Mouse (Mus musculus): ENCODE measurements around the gene Ppil6. TPM values are rescaled to one million over a fixed set of nuclear protein-coding genes. Genes with fewer than 3 reads are reported as not detected.

Gene Ppil6
- polyA plus RNA-seq (2015; fragmentation: Nextera tagmentation; extraction: Ambion mirVana), result 1.2 and 1.4 TPM in 2 replicates

DNA sequence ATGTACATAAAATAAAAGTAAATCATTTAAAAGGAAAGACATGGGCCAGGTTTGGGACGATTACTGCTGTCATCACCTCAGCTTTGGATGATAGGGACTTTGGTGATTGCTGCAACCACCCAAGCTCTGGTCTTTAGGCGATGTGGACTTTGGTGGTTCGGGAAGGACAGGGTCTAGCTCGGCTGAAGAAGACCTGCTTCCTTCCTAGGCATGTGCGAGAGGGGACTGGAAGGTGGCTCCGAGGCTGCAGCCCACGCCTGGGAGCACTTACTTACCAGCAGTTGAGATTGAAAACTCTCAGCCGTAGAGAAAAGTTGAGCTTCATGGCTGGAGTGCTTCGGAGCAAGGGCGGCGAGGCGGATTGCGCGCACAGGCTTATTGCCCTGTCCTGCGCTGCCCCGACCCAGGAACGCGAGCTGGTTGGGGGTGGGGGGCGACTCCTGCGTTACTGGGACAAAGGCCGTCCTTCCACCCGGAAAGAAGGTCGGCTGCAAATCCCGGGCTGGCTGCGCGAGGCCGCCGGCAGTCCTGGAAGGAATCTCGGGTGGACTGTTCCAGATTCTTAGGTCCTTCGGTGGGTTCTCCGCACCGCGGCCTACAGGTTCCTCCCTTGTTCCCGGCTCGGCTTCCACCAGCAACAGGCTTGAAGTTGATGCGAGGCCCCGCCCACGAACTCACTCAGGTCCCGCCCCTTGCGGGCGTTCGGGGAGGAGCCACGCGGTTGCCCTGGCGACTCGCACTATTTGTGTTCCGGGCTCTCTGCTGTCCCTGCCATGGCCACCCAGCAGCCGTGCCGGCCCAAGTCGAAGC, at the start of gene Ppil6, which contains the start of gene Smpd2:
Gene Ppil6 (plus strand): TSS at position 732 of the 810 bp plus-strand sequence.
Gene Smpd2 (minus strand): TSS at position 662 of the 810 bp plus-strand sequence.
- peak; percentile 91 for DNase-seq (ENCODE audit: low spot score)

DNA sequence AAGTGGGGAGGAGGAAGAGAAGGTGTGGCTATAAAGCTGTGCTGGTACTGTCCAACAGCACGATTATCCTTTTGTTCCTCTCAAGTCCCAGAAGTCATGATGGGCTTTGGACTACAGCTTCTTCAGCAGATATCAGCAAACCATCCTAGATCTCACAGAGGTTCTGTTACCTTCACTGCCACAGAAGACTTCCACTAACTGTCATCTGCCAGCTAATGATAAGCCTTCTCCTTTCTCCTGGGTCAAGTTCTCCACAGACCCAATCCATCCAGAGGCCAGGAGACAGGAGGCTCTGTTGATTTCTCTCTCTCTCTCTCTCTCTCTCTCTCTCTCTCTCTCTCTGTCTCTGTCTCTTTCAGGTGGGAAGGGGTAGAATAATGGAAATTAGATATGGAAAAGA, 42.0 kb upstream of the Ppil6 start:
- no peak for DNase-seq (ENCODE audit: low spot score)

DNA sequence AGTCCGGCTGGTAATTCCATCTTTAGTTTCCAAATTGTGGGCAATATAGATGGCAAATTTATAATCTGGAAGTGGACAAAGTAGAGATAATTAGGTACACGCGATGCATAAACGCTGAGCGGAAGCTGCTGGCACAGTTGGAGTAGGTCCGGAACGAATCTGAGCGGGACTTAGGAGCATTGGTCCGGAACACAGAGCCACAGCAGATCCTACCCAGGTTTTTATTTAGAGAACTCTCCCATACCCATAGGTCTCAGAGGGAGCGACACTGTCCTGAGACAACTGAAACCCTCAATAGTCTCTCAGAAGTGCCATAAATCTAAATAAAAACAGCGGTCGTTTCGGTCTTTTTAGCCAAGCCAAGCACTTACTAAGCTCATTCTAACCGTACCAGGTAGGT, 40.6 kb upstream of the Ppil6 start:
- no peak for DNase-seq (ENCODE audit: low spot score)

DNA sequence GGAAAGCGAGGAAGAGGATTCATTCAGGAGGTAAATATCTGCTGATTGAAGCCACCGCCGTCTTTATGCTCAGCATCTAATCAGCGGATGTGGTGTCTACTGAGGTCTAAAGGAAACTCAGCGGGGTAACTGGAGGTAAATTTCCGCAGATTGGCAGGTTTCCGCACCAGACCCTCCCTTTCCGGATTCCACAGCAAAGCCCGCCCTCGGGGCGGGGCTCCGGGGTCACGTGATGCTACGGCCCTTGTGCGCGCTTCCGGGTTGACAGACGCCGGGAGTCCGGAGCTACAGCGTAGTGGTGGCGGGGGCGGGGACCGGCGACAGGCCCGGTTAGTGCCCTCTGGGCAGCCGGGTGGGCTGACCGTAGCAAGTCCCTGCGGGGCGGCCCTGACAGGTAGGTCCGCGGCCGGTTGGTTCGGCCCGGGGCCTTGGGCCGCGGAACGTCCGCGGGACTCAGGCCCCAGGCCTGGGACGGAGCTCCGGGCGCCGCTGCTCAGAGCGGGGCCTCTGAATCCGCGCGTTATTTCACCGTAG, 40.0 kb upstream of the Ppil6 start, which contains the start of gene Zbtb24:
Gene Zbtb24 (plus strand): TSS at position 247 of the 534 bp plus-strand sequence.
- peak; percentile 99 for DNase-seq (ENCODE audit: low spot score)

GRCm38 (mm10) chr10:41450780-41451522, 39.3 kb upstream of the Ppil6 start:
- peak; percentile 5 for DNase-seq (ENCODE audit: low spot score)

GRCm38 (mm10) chr10:41451656-41452055, 38.6 kb upstream of the Ppil6 start:
- no peak for DNase-seq (ENCODE audit: low spot score)

DNA sequence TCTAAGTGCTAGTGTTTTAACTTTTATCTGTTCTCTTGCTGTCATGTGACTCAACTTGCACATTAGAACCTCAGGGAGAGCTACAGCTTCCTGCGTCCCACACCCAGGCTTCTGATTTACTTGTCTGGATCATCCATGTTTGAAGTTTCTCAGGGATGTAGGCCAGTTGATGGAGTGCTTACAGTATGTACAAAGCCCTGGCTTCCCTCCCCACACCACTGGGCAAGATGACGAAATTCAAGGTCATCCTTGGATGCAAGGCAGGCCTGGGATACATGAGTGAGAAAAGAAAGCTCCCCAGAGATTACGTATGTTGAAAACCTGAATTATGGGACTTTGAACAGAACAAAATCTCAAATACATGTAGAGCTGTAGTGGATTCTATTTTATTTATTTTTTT, 37.4 kb upstream of the Ppil6 start:
- DNase-seq (ENCODE audit: low spot score), result no peak

DNA sequence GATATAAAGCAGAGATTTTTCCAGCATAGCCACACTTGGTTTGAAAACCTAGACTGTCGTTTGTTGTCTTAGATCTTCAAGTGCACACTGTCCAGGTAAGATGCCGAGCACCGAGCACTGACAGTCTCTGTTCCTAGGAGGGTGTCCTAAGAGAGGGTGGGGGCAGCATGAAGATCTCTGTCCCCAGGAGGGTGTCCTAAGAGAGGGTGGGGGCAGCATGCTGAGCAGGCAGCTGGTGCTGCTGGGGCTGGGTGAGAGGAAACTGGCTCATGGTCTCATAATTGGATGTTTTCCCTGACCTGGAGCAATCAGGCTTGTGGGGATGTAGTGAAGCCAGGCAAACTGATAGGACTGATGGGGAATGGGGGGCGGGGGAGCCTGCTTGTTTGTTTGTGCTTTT, 30.2 kb upstream of the Ppil6 start:
- DNase-seq (ENCODE audit: low spot score), result no peak

DNA sequence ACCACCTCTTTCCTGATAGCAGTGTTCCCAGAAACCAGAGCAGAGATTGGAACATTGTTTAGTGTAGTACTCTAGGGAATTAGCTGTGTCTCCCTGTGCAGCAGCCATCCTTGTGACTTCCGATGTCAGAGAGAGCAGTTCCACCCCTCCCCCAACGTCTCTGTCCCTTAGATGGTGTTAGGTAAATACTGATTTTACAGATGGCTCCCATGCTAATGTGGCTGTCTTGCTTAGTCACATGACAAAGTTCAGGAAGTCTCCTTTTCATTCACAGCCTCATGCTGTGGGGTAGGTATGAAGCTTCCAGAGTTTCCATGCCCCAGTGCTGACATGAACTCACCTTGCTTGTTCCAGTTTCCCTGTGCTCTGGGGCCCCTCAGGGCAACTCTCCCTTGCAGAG, 29.7 kb upstream of the Ppil6 start:
- DNase-seq (ENCODE audit: low spot score), result no peak

DNA sequence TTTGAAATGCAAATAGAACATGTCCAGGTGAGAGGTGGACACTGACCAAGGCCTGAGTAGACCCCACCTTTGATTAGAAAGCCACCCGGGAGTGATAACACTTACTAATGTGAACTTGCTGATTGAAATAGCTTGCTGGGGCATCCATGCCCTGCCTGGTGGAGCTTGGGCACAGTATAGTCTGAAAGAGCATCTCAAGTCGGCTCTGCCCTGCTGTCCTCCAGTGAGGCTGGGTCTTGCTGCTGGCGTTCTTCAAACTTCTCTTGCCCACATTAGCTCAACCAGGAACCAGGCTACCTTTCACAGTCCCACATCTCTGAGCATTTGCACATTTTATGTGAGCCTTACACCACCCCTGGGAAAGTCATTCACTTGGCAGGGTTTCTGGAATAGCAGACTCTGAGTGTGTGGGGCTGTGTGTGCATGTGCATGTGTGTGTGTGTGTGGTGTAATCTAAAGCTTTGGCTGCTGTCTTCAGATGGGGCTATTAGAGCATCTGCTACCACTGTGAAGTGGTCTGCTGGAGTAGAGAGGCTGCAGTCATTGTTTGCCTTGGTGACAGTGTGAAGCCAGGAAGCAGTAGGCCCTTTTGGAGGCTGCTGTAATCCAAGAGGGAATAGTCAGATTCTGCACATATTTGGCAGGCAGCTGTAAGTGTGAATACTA, 29.0 kb upstream of the Ppil6 start:
- no peak for DNase-seq (ENCODE audit: low spot score)

DNA sequence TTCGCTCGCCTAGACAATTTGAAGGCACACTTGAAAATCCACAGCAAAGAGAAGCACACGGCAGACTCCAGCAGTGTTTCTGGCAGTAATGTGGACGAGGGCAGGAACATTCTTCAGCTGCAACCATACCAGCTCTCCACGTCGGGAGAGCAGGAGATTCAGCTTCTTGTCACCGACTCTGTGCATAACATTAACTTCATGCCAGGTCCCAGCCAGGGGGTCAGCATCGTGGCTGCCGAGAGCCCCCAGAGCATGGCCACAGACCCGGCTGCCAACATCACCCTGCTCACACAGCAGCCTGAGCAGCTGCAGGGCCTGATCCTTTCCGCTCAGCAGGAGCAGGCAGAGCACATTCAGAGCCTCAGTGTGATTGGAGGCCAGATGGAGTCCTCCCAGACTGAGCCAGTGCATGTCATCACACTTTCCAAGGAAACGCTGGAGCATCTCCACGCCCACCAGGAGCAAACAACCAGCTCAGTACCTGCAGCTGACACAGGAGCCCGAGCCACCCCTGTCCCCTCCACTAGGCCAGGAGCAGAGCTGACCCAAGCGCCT, 25.8 kb upstream of the Ppil6 start:
- no peak for DNase-seq (ENCODE audit: low spot score)

GRCm38 (mm10) chr10:41467325-41467724, 22.9 kb upstream of the Ppil6 start:
- DNase-seq (ENCODE audit: low spot score), result no peak

DNA sequence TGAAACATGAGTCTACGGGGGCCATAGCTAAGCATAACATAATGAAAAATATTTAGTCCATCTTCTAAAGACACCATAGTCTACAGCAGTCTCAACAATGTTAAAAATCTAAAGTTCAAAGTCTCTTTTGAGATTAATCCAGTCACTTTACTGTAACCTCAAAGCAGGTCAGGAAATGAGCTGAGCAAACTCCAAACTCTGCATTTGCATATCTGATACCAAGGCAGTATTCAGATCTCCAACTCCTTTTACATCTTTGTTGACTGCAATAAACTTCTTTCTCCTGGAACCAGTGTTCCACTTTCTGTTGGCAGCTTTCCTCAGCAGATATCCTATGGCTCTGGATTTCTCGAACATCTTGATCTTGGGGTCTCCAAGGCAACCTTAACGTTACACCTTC, 19.5 kb upstream of the Ppil6 start:
- DNase-seq (ENCODE audit: low spot score), result no peak

DNA sequence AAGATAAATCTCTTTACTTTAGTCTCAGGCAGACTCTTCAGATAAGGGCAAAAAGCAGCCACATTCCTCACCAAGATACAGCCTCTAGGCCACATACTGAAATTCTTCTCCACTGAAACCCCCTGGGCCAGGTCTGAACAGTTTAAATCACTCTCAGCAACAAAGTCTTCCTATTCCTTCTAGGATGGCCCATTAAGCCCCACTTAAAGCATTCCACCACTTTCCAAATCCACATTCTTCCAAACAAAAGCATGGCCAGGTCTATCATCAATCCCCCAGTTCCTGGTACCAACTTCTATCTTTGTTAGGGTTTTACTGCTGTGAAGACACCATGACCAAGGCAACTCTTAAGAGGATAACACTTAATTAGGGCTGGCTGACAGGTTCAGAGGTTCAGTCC, 17.7 kb upstream of the Ppil6 start:
- DNase-seq (ENCODE audit: low spot score), result no peak

- DNase-seq (ENCODE audit: low spot score), result no peak
Measured at GRCm38 (mm10) chr10:41472962-41473481, 17.2 kb upstream of the Ppil6 start.

DNA sequence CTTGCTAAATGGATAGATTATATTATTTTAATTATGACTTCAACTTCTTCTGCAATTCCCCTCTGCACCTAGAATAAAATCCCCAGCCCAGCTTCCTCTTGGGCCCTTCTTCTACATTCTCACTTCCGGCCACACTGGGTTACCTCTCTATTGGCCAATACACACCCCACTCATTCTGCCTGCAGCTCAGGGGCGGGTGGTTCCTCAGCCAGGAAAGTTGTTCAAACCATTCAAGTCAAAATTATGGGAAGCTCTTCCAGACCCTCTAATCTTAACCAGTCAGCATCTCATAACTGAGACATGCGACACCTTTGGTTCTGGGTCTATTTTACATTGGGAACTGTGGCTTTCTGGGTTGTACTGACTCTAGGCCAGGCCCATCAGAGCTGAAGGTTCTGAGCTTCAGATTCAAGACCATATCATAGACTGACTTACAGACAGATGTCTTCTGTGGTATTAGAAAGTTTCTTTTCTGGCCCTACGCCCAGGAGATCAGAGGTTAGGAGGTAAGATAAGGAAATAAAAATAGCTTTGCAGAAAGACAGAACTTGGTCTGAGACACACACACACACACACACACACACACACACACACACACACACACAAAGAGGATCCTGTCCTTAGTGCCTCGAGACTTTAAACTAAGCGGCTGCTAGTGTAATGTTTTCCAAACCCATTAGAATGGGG, 16.3 kb upstream of the Ppil6 start:
- no peak for DNase-seq (ENCODE audit: low spot score)

DNA sequence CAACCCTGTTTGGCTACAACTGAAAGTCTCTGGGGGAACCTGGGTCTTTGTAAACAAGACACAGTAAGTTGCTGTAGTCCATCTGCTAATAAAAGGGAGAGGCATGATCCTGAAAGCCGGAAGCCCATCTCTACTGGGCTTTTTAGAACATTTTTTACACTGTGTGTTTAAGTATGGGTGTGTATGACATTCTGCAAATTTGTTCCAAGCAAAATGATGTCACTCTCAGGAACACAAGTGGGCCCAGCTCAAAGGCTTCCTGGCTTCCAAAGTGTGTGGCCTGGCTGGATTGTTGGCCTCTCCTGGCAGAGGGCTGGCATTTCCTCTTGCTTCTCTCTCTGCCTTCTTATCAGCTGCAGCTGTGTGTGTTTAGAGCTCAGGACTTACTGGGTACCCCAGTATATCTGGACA, 15.3 kb upstream of the Ppil6 start:
- no peak for DNase-seq (ENCODE audit: low spot score)

DNA sequence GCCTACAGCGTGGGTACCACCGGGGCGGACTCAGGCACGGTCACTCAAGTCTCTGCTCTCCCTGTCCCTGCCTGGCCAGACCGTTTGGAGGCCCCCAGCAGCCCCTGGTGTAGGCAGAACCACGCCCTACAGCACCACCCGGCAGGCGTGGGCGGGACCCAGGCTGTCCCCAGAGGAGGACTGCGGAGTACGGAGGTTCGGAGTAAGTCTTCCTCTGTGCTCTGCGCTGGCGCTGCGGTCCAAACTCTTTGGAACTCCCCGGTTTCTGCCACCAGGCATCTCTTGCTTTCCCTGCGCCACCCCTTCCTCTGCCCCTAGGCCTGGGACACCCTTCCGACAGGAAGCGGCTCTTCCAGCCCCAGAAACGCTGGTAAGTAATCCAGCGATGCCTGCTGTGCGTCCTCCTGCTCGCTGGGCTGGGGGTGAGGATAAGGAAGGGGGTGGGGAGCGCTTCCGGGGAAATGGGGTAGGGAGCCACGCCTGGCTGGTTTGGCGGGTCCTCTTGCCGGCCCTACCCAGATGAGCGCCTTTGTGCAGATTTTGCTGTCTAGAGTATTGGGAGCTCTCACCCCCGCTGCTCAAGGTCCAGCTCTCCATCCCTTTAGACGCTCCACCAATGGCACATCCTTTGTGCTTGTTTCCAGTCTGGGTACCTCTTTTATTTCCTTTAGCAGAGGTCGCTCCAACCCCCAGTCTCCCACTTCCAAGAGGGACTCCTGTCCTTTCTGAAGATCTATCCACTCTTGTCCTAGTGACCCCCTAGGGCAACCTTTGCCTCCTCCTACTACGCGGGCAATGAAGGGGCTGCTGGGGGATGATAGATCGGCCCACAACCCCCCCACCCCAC, 13.8 kb upstream of the Ppil6 start, which contains the start of gene Mical1:
Gene Mical1 (plus strand): TSS at position 144 of the 847 bp plus-strand sequence.
- peak; percentile 67 for DNase-seq (ENCODE audit: low spot score)

DNA sequence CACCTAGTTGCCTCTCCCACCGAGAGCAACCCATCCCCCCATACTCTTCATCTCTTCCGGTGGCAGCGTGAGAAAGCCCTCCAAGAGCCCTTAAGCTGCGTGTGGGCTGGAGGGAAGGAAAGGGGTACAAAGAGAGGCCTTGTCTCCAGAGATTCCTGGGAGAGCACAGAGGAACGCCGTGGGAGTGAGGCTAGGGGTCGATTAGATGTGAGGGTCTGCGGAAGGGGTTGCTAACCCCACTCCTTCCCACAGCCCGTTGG, 13.3 kb upstream of the Ppil6 start:
- DNase-seq (ENCODE audit: low spot score), result peak; percentile 80
